Comparison of ENCODE assay signal across 8 mouse cellular contexts in genomic region chr15:103183651-103184610, GRCm38 (mm10). TPM values are rescaled to one million over a fixed set of nuclear protein-coding genes. Genes with fewer than 3 reads are reported as not detected.
DNase-seq lines count a peak whose midpoint lies in the region; ATAC-seq and TF ChIP-seq lines count a peak whose summit lies in the region.

No protein-coding gene starts in this region.

- no peak for TF ChIP-seq POLR2A in cerebellum, adult 2 months (IDR thresholded peaks at IDR 0.05; ENCODE audit: borderline replicate concordance, insufficient read depth, low read length)

- H3K9ac ChIP-seq in hindbrain, embryonic 15.5 days: 0 out of 2 replicates have a peak overlapping the region, but pooled peaks have one; percentile 4
- no peak overlapping the region; the same call in 1 of the 2 replicates for H3K9ac ChIP-seq in midbrain, embryonic 14.5 days (replicated peaks; ENCODE audit: low read length)

- no peaks in the 10 kb centered on the region; the same call in 1 of the 2 replicates for H3K27me3 ChIP-seq in cerebellum, adult 2 months (ENCODE audit: control insufficient read depth, insufficient read depth, low read length)
- peaks cover 47% of the 10 kb centered on the region for H3K27me3 ChIP-seq in megakaryocyte, embryonic 14.5 days (replicated peaks)
- peaks cover 18% of the 10 kb centered on the region for H3K27me3 ChIP-seq in hindbrain, embryonic 15.5 days
- H3K27me3 ChIP-seq in midbrain, embryonic 14.5 days (ENCODE audit: control insufficient read depth, insufficient read depth, low read length): peaks cover 29% of the 10 kb centered on the region

- no peaks in the 10 kb centered on the region for H3K9me3 ChIP-seq in megakaryocyte, embryonic 14.5 days
- no peaks in the 10 kb centered on the region for H3K9me3 ChIP-seq in hindbrain, embryonic 15.5 days
- no peaks in the 10 kb centered on the region for H3K9me3 ChIP-seq in midbrain, embryonic 14.5 days (ENCODE audit: control insufficient read depth, low read length)

- peaks cover 2% of the 10 kb centered on the region for H3K36me3 ChIP-seq in megakaryocyte, embryonic 14.5 days (replicated peaks; ENCODE audit: low read length)
- no peaks in the 10 kb centered on the region for H3K36me3 ChIP-seq in hindbrain, embryonic 15.5 days
- no peaks in the 10 kb centered on the region for H3K36me3 ChIP-seq in midbrain, embryonic 14.5 days (ENCODE audit: control insufficient read depth, insufficient read depth, low read length)

- peak overlapping the region; percentile 55 for H3K4me2 ChIP-seq in hindbrain, embryonic 15.5 days
- peak overlapping the region; percentile 47 for H3K4me2 ChIP-seq in midbrain, embryonic 14.5 days (ENCODE audit: low read length)

- TF ChIP-seq CTCF in cerebellum, adult 2 months (IDR thresholded peaks at IDR 0.05; ENCODE audit: borderline replicate concordance, insufficient read depth, low read depth, low read length): 0 out of 2 replicates have a peak, but pooled peaks have one; percentile 0

- H3K4me1 ChIP-seq in cerebellum, adult 2 months (ENCODE audit: control insufficient read depth, insufficient read depth, low read length): no peaks in the 10 kb centered on the region
- peaks cover 35% of the 10 kb centered on the region for H3K4me1 ChIP-seq in megakaryocyte, embryonic 14.5 days
- H3K4me1 ChIP-seq in hindbrain, embryonic 15.5 days (replicated peaks): peaks cover 15% of the 10 kb centered on the region
- 0 out of 2 replicates have a peak, but pooled peaks cover 4% of the 10 kb centered on the region for H3K4me1 ChIP-seq in midbrain, embryonic 14.5 days (ENCODE audit: control insufficient read depth, insufficient read depth, low read length)

- no peak for ATAC-seq in megakaryocyte, adult 5-6 weeks (ENCODE audit: poor library complexity, severe bottlenecking)
- peak; percentile 27; the same call in 1 of the 2 replicates for ATAC-seq in hindbrain, embryonic 15.5 days (ENCODE audit: low FRiP score, low read depth)
- 0 out of 2 replicates have a peak, but pooled peaks have one; percentile 26 for ATAC-seq in midbrain, embryonic 14.5 days (ENCODE audit: low FRiP score, low TSS enrichment)

- H3K4me3 ChIP-seq in cerebellum, adult 2 months (replicated peaks; ENCODE audit: insufficient read depth, low read depth, low read length): no peak overlapping the region
- H3K4me3 ChIP-seq in megakaryocyte, embryonic 14.5 days (replicated peaks): peak overlapping the region; percentile 94
- peak overlapping the region; percentile 20 for H3K4me3 ChIP-seq in hindbrain, embryonic 15.5 days
- peak overlapping the region; percentile 12; the same call in 1 of the 2 replicates for H3K4me3 ChIP-seq in midbrain, embryonic 14.5 days (replicated peaks; ENCODE audit: low read depth, low read length)

- H3K27ac ChIP-seq in cerebellum, adult 2 months (ENCODE audit: insufficient read depth, low read length): no peak overlapping the region
- H3K27ac ChIP-seq in hindbrain, embryonic 15.5 days (replicated peaks): no peak overlapping the region
- no peak overlapping the region for H3K27ac ChIP-seq in midbrain, embryonic 14.5 days (replicated peaks; ENCODE audit: low read depth, low read length)

- 17% methylated on average over 25 of the region's 25 CpGs for WGBS in cerebellum, adult 2 months
- whole genome bisulfite sequencing in hindbrain, embryonic 15.5 days: 12% methylated on average over 25 of the region's 25 CpGs
- WGBS in midbrain, embryonic 14.5 days: 11% methylated on average over 25 of the region's 25 CpGs

- DNase-seq in cerebellum, adult 2 months: no peak
- no peak for DNase-seq in cerebellum, adult 9-10 months
- DNase-seq in midbrain, embryonic 14.5 days: peak; percentile 67
- no peak for DNase-seq in thymus, adult 18-20 months
- no peak for DNase-seq in spleen, adult 18-20 months

RNA-seq across cellular contexts. Expression of gene Smug1, which starts 17.0 kb away (rescaled TPM):
- 17.8 and 20.1 TPM in 2 replicates for polyA plus RNA-seq in cerebellum, adult 2 months (2012; rRNA removed)
- 0.73 and 2.1 TPM in 2 replicates for polyA plus RNA-seq in megakaryocyte, embryonic 14.5 days (2012; ENCODE audit: insufficient read depth, low replicate concordance)
- total RNA-seq in megakaryocyte, adult 5-6 weeks (2015): 2.8 and 3.9 TPM in 2 replicates
- total RNA-seq in megakaryocyte, adult 5-6 weeks (2017): 3.3 and 3.8 TPM in 2 replicates
- 26.9 and 31.1 TPM in 2 replicates for polyA plus RNA-seq in hindbrain, embryonic 15.5 days (2015; fragmentation: Nextera tagmentation; extraction: Ambion mirVana)
- polyA plus RNA-seq in midbrain, embryonic 14.5 days (2014; fragmentation: Nextera tagmentation; extraction: Ambion mirVana): 22.7 and 25.0 TPM in 2 replicates

RNA-seq across cellular contexts. Expression of gene Cbx5, which starts 55.7 kb away (rescaled TPM):
- 49.4 and 52.7 TPM in 2 replicates for polyA plus RNA-seq in cerebellum, adult 2 months (2012; rRNA removed)
- 0.77 and 1.5 TPM in 2 replicates for polyA plus RNA-seq in megakaryocyte, embryonic 14.5 days (2012; ENCODE audit: insufficient read depth, low replicate concordance)
- total RNA-seq in megakaryocyte, adult 5-6 weeks (2015): 56.0 and 60.5 TPM in 2 replicates
- total RNA-seq in megakaryocyte, adult 5-6 weeks (2017): 113 and 133 TPM in 2 replicates
- 127 and 137 TPM in 2 replicates for polyA plus RNA-seq in hindbrain, embryonic 15.5 days (2015; fragmentation: Nextera tagmentation; extraction: Ambion mirVana)
- 159 and 177 TPM in 2 replicates for polyA plus RNA-seq in midbrain, embryonic 14.5 days (2014; fragmentation: Nextera tagmentation; extraction: Ambion mirVana)

RNA-seq across cellular contexts. Expression of gene Hnrnpa1, which starts 56.3 kb away (rescaled TPM):
- polyA plus RNA-seq in cerebellum, adult 2 months (2012; rRNA removed): 318 and 320 TPM in 2 replicates
- 12.1 and 56.4 TPM in 2 replicates for polyA plus RNA-seq in megakaryocyte, embryonic 14.5 days (2012; ENCODE audit: insufficient read depth, low replicate concordance)
- total RNA-seq in megakaryocyte, adult 5-6 weeks (2015): 320 and 365 TPM in 2 replicates
- total RNA-seq in megakaryocyte, adult 5-6 weeks (2017): 765 and 767 TPM in 2 replicates
- polyA plus RNA-seq in hindbrain, embryonic 15.5 days (2015; fragmentation: Nextera tagmentation; extraction: Ambion mirVana): 629 and 665 TPM in 2 replicates
- polyA plus RNA-seq in midbrain, embryonic 14.5 days (2014; fragmentation: Nextera tagmentation; extraction: Ambion mirVana): 764 and 768 TPM in 2 replicates

Comparison
In these comparisons a context has a peak if more than half of its experiments do, and no peak if none do; other contexts are left out.
1. RNA of gene Cbx5, which starts 55.7 kb away (polyA plus RNA-seq): 159 to 177 TPM in midbrain, embryonic 14.5 days, 127 to 137 TPM in hindbrain, embryonic 15.5 days and 49.4 to 52.7 TPM in cerebellum, adult 2 months; 0.77 to 1.5 TPM in megakaryocyte, embryonic 14.5 days; every median in the first group is over 10 times any median in the second.